Mouse (Mus musculus) testis, adult 2 months (tissue): Measurements from ENCODE around the gene Fads3. TPM values are rescaled to one million over a fixed set of nuclear protein-coding genes. Genes with fewer than 3 reads are reported as not detected.

ENCODE experiments used
- H3K27ac ChIP-seq: fragments of 200-500 bp; 2 replicates; pipeline ENCODE4 v1.5.1; 2012; ENCODE audit warnings: low read depth, low read length; ENCODE audit not compliant: control insufficient read depth, insufficient read depth
- H3K27me3 ChIP-seq: fragments of 200-500 bp; 2 replicates; pipeline ENCODE4 v1.6.1; 2012; ENCODE audit warnings: mild to moderate bottlenecking, low read length, moderate library complexity; ENCODE audit not compliant: control insufficient read depth, insufficient read depth
- H3K36me3 ChIP-seq: fragments of 200-500 bp; 2 replicates; pipeline ENCODE4 v1.6.1; 2012; ENCODE audit warnings: mild to moderate bottlenecking, low read length; ENCODE audit not compliant: control insufficient read depth, insufficient read depth
- H3K4me1 ChIP-seq: fragments of 200-500 bp; 2 replicates; pipeline ENCODE4 v1.6.1; 2012; ENCODE audit warnings: low read length; ENCODE audit not compliant: control insufficient read depth, insufficient read depth
- H3K4me3 ChIP-seq: fragments of 200-500 bp; 2 replicates; pipeline ENCODE4 v1.5.1; 2012; ENCODE audit warnings: low read depth, mild to moderate bottlenecking, low read length, moderate library complexity, mixed read lengths; ENCODE audit not compliant: control insufficient read depth
- CTCF ChIP-seq: fragments of 200-500 bp; IDR thresholded peaks from 2 replicates; pipeline ENCODE4 v1.5.1; 2012; ENCODE audit warnings: low read depth, mild to moderate bottlenecking, inconsistent platforms, low read length, moderate library complexity; ENCODE audit not compliant: control insufficient read depth, insufficient read depth, insufficient replicate concordance
- POLR2A ChIP-seq: fragments of 200-500 bp; IDR thresholded peaks from 2 replicates; pipeline ENCODE4 v1.6.1; 2012; ENCODE audit warnings: low read depth, mild to moderate bottlenecking, inconsistent platforms, low read length, moderate library complexity; ENCODE audit not compliant: control insufficient read depth
- polyA plus RNA-seq: library from polyadenylated mRNA; depleted of rRNA; stranded (reverse); fragments of >200 nt; gene quantifications from 2 replicates; pipeline ENCODE4 v1.2.3, GENCODE M21; 2012

The Fads3 gene
- polyA plus RNA-seq, 1 experiment = 7.6 TPM

GRCm38 (mm10) chr19:10022414-10023303 is 18.7 kb upstream of the Fads3 start:
- Histone ChIP-seq H3K27ac (no peak overlapping the region), H3K36me3 (no peaks in the 10 kb centered on the region), H3K27me3 (no peaks in the 10 kb centered on the region), H3K4me3 (no peak overlapping the region), H3K4me1 (peaks cover 12% of the 10 kb centered on the region)
- TF ChIP-seq CTCF (0 out of 2 replicates have a peak, but pooled peaks have one; percentile 11), POLR2A (no peak)

GRCm38 (mm10) chr19:10023304-10023758 is 18.0 kb upstream of the Fads3 start:
- Histone ChIP-seq H3K4me1 (peaks cover 6% of the 10 kb centered on the region), H3K4me3 (no peak overlapping the region), H3K36me3 (no peaks in the 10 kb centered on the region), H3K27me3 (no peaks in the 10 kb centered on the region), H3K27ac (peak overlapping the region; percentile 61; the same call in 1 of the 2 replicates)
- TF ChIP-seq POLR2A (no peak), CTCF (no peak)

GRCm38 (mm10) chr19:10025169-10025875 is 16.0 kb upstream of the Fads3 start:
- H3K4me3 ChIP-seq = no peak overlapping the region
- peaks cover 4% of the 10 kb centered on the region; the same call in 1 of the 2 replicates for H3K4me1 ChIP-seq
- TF ChIP-seq POLR2A = no peak
- TF ChIP-seq CTCF = no peak
- H3K27me3 ChIP-seq = no peaks in the 10 kb centered on the region
- H3K27ac ChIP-seq = peak overlapping the region; percentile 18
- H3K36me3 ChIP-seq = no peaks in the 10 kb centered on the region

GRCm38 (mm10) chr19:10029746-10030145 is 11.6 kb upstream of the Fads3 start:
- Histone ChIP-seq H3K4me1 (peaks cover 2% of the 10 kb centered on the region; the same call in 1 of the 2 replicates), H3K27me3 (no peaks in the 10 kb centered on the region), H3K4me3 (no peak overlapping the region), H3K27ac (no peak overlapping the region), H3K36me3 (no peaks in the 10 kb centered on the region)
- no peak for TF ChIP-seq CTCF
- no peak for TF ChIP-seq POLR2A

GRCm38 (mm10) chr19:10033211-10033973 is 8.0 kb upstream of the Fads3 start:
- Histone ChIP-seq H3K36me3 (no peaks in the 10 kb centered on the region), H3K27me3 (no peaks in the 10 kb centered on the region), H3K27ac (no peak overlapping the region), H3K4me3 (no peak overlapping the region), H3K4me1 (no peaks in the 10 kb centered on the region)
- no peak for TF ChIP-seq POLR2A
- TF ChIP-seq CTCF = peak; percentile 71; the same call in 1 of the 2 replicates

GRCm38 (mm10) chr19:10034356-10034755 is 7.0 kb upstream of the Fads3 start:
- H3K27ac ChIP-seq = no peak overlapping the region
- no peaks in the 10 kb centered on the region for H3K4me1 ChIP-seq
- no peak overlapping the region for H3K4me3 ChIP-seq
- TF ChIP-seq CTCF = no peak
- TF ChIP-seq POLR2A = no peak
- H3K27me3 ChIP-seq = no peaks in the 10 kb centered on the region
- no peaks in the 10 kb centered on the region for H3K36me3 ChIP-seq

GRCm38 (mm10) chr19:10034785-10035447 is 6.5 kb upstream of the Fads3 start:
- H3K27ac ChIP-seq = no peak overlapping the region

More at GRCm38 (mm10) chr19:10034785-10035447, 6.5 kb upstream of the Fads3 start:
- no peaks in the 10 kb centered on the region for H3K27me3 ChIP-seq
- no peak overlapping the region for H3K4me3 ChIP-seq
- H3K4me1 ChIP-seq = no peaks in the 10 kb centered on the region
- no peaks in the 10 kb centered on the region for H3K36me3 ChIP-seq
- TF ChIP-seq CTCF (peak; percentile 71), POLR2A (no peak)
